Mouse (Mus musculus) neural tube, embryonic 11.5 days (tissue): ENCODE data around the gene Ccdc89. TPM values are rescaled to one million over a fixed set of nuclear protein-coding genes. Genes with fewer than 3 reads are reported as not detected.

Experiments
- polyA plus RNA-seq: library from polyadenylated mRNA; unstranded; fragments of >200 nt; fragmentation: Nextera tagmentation; extraction: Ambion mirVana; gene quantifications from 2 replicates; pipeline ENCODE4 v1.2.1, GENCODE M21; 2014

Ccdc89 gene
- polyA plus RNA-seq, 1 experiment from 2014 or later: 3.0 TPM

Other genes with a start within 250 kb of the Ccdc89 start
- gene Ccdc83, start 160.8 kb upstream of the Ccdc89 start, polyA plus RNA-seq: not detected in 2 replicates
- 9.0 and 9.3 TPM in 2 replicates for gene Sytl2, start 124.3 kb upstream of the Ccdc89 start, polyA plus RNA-seq
- gene Crebzf, start 16.2 kb downstream of the Ccdc89 start, polyA plus RNA-seq: 40.8 and 45.1 TPM in 2 replicates
- gene Tmem126a, start 30.7 kb downstream of the Ccdc89 start, polyA plus RNA-seq: 111 and 118 TPM in 2 replicates
- gene Tmem126b, start 49.4 kb downstream of the Ccdc89 start, polyA plus RNA-seq: 41.8 and 43.3 TPM in 2 replicates
- 5.1 and 6.2 TPM in 2 replicates for gene Dlg2, start 50.1 kb downstream of the Ccdc89 start, polyA plus RNA-seq